Mouse (Mus musculus) adrenal gland, adult (tissue): ENCODE results near the gene Dtx4.
A peak's percentile ranks its signal among the peaks of the same experiment; 100 is the strongest.

Experiments used
- DNase-seq, 2 experiments: peaks; one replicate each; pipeline ENCODE4 v3.0.0; 2022 to 2023; ENCODE audit warnings: low spot score in 1 of 2; ENCODE audit not compliant: inconsistent age in 2 of 2

Gene Dtx4

DNA sequence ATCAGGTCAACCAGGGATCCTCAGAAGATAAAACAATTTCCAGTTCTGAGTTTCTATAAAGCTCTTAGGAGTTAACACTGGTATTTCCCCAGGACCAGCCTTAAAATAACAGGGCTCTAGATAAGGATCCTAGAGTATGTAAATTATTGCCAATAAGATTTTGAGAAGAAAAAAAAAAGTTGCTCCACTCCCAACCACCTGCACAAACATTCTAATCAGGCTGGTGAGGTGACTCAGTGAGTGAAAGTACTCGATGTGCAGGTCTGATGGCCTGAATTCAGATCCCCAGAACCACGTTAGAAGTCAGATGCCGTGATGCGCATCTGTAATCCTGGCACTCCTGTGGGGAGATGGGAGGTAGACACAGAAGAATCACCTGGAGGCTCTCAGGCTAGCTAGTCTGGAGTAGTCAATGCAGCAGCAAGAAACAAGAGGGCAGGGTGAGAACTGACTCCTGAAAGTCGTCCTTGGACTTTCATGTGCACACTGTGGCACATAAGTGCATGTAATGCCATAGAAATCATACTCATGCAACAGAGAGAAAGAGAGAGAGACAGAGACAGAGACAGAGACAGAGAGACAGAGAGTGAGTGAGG lies 28.8 kb downstream of the Dtx4 start:
- peak in 1 of 2 experiments; percentile 23 for DNase-seq

DNA sequence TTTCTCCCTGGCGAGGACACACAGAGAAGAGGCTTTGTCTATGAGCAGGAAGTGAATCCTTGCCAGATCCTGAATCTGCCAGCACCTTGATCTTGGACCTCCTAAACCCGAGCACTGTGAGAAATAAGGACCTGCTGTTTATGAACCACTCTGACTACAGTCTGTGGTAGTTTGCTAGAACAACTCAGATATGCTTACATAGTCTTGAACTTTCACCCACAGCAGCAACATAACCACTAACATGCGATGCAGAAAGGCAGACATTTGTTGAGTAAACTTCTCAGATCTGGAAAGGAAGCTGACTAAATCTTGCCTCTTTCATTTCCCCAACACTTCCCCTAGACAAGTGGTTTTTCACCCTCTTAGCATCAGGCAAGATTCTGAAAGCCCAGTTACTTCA lies 29.4 kb downstream of the Dtx4 start:
- peak in 1 of 2 experiments; percentile 45 for DNase-seq

DNA sequence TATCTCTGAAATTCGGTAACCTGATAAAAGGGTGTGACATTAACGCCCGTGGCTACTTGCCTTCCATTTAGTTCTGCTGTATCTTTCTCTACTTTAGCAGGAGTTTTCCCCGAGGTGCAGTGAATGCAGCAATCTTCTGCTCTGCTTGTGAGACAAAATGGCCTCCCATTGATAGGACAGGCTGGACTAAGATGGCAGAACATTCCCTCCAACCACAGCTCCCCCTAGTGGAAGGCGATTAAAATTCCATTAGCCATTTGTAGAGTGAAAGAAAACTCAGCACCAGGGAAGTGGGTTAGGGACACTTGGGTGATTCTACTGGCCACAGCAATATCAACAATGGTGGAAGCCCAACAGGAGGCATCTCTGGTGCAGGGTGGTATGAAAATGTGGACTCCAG lies 33.8 kb downstream of the Dtx4 start:
- peak in 1 of 2 experiments; percentile 78 for DNase-seq

DNA sequence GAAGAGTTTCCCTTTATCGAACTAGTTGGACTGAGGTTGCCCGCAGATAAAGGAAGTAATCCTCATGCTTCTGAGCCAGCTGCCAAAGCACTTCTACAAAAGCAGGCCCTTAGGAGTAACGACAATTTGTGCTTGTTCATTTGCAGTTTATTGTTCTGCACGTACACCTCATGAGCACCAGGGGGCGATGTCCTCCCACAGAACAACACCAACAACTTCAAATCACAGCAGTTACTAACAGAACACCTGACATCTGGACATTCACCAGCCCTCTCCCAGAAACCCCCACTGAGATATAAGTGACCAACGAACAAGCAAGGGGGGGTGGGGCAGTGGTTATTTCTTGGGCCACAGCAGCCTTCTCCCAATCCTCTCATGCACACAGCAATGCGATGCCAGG lies 35.0 kb downstream of the Dtx4 start:
- DNase-seq = peak; percentile 72 to 89

DNA sequence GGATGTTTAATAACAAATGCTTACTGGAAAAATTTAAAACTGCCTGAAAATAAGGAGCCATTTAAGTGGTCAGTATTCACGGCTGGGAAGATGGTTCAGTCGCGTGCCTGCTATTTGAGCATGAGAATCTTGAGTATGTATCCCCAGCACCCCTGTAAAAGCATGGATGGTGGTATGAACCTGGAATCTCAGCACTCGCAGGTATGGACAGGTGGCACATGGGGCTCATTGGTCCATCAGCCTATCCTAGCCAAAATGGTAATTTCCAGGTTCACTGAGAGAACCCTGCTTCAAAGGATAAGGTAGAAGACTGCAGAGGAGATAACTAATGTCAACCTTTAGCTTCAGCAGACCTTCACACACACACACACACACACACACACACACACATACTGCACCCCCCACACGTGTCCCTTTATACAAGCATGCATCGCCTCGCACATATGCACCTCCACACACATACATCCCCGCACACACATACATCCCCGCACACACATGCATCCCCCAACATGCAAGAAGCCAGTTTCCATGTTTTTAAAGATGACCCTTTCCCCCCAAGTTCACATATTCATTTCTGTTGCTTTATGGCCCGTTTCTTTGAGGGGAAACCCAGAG lies 35.6 kb downstream of the Dtx4 start:
- DNase-seq = peak in 1 of 2 experiments; percentile 26

DNA sequence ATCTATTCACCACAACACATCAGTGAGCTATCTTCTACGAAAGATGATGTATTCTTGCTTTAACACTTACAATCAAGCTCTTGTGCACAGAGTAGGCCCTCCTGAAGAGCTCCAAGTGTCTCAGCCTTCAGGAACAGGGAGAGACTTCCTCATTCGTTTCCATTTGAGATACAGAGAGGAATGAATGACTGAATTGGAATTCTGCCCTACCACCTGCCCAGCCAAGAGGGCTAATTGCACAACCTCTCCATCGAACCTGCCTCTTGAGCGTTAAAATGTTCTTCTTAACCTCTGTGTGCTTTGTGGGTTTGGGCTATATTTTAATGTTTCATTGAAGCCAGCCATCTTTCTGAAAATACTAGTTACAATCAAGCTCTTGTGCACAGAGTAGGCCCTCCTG lies 36.6 kb downstream of the Dtx4 start:
- no peak for DNase-seq

- DNase-seq = peak in 1 of 2 experiments; percentile 45
Observed at GRCm38 (mm10) chr19:12464127-12464526, 37.1 kb downstream of the Dtx4 start.

DNA sequence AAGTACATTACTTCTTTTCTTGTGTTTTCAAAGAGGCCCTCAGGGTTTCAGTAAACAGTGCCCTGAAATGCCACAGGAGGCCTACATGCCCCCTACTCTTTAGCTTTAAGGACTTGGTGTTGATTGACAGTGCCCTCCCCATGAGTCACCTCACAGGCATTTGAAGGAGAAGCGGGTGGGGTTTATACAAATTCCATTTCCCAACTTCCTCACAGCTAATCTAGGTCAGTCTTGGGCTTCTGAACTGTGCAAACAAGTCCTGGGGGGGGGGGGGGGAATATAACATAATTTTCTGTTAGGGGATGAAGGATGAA lies 37.6 kb downstream of the Dtx4 start:
- DNase-seq = peak; percentile 44 to 79

DNA sequence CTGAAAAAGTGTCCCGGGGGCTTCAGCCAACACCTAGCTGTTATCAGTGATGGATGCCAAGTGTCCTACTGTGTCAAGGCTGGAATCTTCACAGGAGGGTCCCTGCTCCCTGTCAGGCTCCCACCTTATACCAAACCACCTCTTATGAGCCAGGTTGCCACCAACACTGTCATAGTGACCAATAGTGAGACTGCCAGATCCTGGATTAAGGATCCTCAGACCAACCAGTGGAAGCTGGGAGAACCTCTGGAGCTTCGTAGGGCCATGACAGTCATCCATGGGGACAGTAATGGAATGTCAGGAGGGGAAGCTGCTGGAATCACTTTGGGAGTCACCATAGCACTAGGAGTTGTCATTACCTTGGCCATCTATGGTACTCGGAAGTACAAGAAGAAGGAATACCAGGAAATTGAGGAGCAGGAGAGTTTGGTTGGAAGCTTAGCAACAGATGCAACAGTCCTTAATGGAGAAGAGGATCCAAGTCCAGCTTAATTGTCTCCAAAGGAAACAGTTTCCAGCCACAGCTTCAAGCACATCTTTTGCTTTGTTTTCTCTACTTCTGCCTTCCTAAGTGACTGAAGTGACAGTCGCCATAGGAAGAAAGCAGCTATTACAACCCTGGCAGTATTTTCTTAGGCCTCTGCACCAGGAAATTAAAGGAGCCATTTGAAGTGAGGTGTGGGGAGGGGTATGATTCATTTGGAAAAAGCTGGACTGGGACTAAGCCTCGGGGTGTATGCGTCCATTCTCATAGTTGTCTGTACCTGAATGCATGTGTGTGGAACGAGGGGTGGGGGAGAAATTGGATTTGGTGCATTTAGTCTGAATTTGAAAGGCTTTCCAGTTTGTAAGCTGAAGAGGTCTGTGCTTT lies 38.2 kb downstream of the Dtx4 start:
- peak in 1 of 2 experiments; percentile 35 for DNase-seq

DNA sequence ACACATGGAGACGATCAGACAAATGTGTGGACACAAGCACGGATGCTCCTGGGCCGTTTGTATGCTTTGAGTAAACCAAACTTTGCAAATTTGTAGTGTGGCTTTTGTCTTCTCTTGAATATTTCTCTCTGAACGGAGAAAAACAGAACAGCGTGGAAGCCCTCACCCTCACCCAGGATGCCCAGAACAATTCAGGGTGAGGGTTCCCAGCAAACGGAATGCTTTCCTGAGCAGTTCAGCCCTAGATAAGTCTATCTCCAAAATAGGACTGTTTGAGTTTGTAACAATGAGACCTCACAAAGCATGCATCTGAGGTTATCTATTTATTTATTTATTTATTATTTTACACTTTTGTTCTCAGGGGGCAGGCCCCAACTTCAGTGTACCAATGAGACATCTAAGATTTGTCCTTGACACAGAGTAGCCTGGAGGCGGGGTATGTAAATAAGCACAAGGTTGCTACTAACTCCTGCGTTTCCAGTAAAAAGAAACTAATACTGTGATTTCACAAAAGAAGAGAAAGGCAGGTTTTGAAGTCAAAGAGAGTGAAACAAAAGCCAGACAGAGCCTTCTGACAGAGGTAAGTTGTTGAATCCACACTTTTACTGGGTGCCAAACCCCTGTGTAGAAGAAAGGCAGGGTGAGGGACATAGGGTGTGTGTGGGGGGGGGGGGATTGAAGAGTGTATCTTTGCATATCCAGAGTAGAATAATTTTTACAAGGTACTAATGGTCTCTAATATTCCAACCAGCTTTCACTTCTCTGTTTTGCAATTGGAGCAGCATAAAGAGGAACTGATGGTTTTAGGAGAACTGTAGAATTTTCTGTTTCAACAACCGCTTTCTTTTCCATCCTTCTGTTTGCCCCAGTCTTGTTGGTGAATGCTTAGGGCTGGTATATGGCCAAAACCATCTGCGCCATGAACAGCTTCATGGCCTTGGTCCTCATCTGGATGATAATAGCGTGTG lies 40.7 kb downstream of the Dtx4 start, which contains the start of gene Mpeg1:
Mpeg1 (plus strand) TSS at position 498 of the 968 bp plus-strand sequence.
- peak in 1 of 2 experiments; percentile 48 for DNase-seq

GRCm38 (mm10) chr19:12459516-12459915 lies 41.7 kb downstream of the Dtx4 start:
- no peak for DNase-seq

DNA sequence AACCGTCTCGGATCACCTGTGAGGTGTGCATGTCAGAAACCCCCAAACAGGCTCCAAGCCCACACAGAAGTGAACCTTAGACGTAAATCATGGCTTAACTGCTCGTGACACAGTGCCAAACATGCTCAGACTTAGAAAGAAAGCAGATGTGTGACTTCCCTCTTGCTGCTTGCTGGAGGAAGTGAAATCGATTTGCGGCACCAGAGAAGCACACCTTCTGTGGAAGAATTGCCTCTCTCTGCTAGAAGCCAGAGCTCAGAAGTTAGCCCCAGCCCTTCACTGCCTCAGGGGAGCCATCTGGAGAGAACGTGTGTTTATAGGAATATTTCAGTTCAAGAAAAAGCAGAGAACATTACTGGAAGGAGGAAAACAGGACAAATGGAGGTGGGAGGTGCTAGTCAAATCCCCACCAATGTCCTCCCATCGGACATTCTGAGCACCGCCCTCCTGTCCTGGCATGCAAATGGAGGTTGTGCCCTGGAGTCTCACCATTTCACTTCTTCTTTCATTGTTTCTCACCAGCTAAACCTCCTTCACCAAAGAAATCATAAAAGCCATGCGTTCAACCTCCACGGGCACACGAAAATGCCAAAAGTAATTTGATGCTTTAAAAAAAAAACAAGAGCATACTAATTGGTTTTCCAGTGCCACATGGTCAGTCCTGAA lies 43.7 kb downstream of the Dtx4 start:
- DNase-seq = peak in 1 of 2 experiments; percentile 42

GRCm38 (mm10) chr19:12445014-12445413 lies 56.2 kb downstream of the Dtx4 start:
- peak in 1 of 2 experiments; percentile 57 for DNase-seq

DNA sequence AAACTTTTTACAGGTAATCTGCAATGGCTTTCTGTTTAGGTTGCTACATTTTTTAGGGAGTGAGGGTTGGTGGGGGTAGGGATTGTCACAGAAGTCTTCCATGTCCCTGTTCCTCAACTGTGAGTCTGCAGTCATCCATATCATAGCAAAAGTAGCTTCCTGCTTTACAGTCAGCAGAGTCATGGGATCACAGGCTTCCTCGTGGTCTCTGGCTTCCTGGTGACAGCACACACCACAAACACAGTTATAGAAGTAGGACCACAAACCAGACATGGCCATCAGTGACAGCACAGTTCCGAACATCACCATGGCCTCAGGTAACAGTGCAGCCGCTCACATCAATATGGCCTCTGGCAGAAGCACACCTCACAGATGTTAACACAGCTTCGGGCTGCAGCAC lies 58.7 kb downstream of the Dtx4 start:
- DNase-seq = peak in 1 of 2 experiments; percentile 37

DNA sequence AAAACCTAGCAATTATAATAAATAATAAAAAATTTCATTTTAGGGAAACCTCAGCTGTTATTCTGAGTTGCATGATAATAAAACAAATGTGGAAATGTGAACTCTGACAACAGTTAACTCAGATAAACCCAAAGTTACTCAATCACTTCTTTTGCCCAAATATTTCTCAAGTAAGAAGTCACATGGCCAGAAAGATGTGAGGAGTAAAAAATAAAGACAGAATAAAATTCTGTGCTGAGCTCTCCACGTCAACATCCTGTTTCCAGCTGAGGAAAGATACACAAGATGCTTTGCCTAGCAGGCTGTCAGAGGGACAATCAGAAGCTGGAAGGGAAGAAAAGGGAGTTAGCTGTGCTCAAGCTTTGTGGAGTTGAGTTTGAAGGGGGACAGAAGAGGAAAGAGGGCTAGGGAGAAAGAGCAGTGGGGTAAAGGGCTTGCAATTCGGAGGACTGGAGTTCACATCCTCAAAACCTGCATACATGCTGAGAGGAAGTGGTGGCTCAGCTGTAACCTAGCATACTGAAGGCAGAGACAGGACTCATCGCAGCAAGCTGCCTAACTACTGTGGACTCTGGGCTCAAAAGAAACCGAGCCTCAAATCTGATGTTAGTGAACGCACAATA lies 61.0 kb downstream of the Dtx4 start:
- DNase-seq = peak in 1 of 2 experiments; percentile 47

DNA sequence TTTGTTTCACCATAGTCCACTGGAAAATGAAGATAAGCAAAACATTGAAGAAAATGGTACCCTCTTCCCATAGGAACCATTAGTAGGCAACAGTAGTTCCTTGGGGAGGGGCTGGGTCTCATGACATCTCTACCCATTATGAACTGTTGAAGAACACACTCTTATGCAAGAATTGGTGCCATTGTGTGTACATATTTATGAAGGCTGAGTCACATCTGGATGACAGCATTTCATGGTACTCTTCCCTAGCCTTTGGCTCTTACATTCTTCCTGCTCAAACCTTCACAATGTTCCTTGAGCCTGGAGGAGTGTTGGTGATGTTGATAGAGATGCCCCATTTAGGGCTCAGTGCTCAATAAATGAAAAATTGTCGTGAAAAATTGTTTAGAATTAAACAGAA lies 61.7 kb downstream of the Dtx4 start:
- DNase-seq = no peak

GRCm38 (mm10) chr19:12435750-12436524 lies 65.3 kb downstream of the Dtx4 start:
- no peak for DNase-seq

GRCm38 (mm10) chr19:12435011-12435416 lies 66.2 kb downstream of the Dtx4 start:
- DNase-seq = peak in 1 of 2 experiments; percentile 35

- peak; percentile 26 to 83 for DNase-seq
Observed at GRCm38 (mm10) chr19:12433033-12433432, 68.2 kb downstream of the Dtx4 start.
